Mouse (Mus musculus) urinary bladder, postnatal 25 days (tissue): ENCODE measurements around the gene Hltf.

Source experiments
- DNase-seq: peaks from one replicate; pipeline ENCODE4 v3.0.0; 2022; ENCODE audit warnings: low spot score

Hltf gene

DNA sequence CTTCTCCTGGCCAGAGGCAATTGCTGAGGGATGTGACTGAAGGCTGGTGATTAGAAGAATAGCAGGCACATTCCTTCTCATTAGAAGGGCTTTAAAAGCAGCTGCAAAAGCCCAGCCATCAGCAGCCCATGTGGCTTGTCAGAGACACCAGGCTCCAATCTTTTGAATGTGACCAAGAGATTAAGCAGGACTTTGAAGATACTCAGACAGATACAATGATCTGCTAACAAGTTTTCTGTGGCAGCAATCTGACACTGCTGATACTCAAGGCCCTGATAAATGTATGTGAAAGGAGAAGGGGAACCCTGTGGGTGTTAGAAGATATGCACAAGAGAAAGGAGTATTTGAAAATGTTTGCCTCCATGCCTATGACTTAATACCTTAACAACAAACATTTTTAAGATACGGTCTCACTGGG, 88.1 kb downstream of the Hltf start:
- DNase-seq = no peak

DNA sequence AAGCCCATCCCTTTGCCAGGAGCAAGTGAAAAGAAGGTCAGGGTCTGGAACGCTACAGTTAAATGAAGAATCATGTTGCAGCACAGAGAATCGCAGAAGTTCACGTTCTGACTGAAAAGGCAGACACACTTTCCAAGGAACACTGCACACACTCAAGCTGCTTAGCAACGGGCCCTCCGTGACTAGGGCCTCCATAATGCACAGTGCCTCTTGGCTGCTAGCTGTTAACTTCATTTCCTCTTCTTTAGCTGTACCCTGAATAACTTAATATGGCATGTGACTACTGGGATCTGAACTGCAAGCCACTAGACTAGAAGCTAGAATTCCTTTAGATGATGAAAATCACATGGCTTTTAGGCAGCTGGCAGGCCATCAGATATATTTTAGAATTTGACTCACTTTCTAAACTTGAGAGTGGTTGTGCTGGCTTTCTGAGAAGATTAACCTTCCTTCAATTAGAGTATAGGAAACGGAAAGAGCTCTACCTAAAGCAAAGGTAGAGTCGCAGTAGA, 89.3 kb downstream of the Hltf start:
- no peak for DNase-seq

DNA sequence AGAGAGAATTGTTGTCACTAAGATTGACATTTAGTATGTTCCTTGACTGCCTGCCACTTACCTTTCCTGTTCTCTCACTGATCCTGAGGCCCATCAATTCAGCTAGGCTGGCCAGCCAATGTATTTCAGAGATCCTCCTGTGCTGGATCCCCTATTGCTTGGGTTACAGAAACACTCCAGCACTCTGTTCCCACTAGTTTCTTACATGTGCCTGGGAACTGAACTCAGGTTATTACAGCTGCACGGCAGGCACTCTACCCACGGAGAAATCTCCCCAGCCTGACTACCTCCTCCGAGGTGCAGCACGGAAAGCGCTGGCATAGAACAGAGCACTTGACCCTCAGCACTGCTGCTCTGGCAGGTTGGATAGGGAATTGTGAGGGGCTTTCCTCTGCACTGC, 90.0 kb downstream of the Hltf start:
- DNase-seq = no peak

DNA sequence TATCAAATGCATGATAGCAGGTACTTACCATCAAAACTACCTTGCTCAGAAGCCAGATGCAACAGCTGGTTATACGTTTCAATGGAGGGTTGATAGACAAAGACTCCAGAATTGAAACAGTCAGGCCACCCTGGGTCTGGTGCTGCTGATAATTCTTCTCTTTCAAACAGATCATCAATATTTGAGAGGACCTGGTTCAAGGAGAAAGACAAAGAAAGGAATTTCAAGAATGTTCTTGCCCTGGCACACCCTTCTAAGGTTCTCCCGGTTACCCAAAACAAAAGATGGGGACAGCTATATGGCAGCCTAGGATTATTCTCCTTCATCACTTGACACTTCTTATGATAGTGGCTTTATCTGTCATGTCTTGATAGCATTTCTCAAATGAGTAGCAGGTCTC, 92.9 kb downstream of the Hltf start:
- DNase-seq = no peak

DNA sequence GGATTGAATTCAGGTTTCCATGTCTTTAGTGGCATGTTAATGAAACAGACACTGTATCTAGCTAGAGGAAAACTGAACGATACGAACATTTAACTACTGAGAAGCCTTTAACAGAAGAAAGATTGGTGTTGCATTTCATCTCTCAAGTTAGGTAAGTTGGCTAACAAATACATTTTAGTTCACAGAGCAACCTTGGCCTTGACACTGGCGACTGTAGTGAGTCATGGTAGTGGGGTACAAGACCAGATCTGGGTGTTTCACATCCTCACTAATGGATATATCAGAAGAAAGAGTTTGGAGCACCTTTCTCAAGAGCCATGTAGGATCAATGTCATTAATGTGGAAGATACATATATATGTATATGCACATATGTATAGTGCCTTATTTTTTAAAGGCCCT, 94.0 kb downstream of the Hltf start:
- DNase-seq = no peak

DNA sequence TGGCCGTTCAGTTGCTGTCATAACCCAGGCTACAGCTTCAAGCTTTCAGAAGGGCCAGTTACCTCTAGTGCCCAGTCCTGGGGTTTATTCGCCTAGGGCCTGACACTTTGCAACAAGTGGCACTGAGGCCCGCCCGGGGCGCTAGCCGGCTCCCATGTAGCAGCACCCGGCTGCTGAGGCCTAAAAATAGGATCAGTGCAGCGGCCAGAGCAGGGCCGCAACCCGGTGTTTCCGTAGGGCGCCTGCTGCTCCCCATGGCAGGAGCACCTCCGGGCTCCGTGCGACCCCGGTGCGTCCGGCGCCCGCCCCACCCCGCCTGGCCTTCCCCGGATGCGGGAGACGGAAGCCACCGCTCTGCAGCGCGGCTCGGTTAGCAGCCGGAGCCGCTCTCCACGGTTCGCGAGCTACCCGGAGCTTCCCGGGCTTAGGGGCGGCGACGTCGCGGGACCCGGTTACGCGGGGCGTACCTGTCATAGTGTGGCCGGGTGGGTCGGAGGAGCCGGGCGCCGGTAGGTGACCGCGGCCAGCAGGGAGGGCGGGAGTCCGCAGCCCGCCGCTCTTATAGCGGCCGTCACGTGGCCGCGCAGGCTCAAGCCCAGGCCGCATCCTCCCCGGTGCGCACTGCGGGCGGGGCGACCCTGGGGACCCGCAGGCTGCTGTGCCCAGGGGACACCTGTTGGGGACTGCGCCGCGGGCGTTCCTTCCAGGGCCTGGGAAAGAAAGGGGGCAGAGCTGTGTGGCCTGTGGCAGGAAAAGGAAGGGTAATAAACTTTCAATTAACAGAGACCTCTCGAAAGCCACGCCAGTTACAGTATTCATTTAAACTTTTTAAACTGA, 97.1 kb downstream of the Hltf start, which contains the start of gene Gyg:
TSS of gene Gyg (minus strand) at position 787 of the 837 bp plus-strand sequence.
- DNase-seq = peak; percentile 48

DNA sequence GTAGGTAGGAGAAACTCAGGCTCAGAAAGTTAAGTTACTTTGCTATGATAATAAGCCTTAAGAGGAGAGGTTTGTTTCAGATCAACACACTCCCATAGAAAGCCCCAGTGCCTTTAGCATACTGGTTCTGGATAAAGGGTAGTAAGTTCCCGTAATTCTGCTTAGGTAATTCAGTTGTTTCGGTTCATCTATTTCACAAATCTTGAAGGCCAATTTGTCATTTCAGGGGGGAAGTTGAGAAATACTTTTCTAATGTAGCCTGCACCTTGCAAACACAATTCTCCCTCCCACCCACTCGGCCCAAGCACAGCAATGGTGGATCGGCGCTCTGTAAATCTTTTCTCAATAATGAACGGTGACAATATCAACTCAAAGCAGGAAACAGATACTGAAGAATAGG, 97.9 kb downstream of the Hltf start:
- DNase-seq = no peak

DNA sequence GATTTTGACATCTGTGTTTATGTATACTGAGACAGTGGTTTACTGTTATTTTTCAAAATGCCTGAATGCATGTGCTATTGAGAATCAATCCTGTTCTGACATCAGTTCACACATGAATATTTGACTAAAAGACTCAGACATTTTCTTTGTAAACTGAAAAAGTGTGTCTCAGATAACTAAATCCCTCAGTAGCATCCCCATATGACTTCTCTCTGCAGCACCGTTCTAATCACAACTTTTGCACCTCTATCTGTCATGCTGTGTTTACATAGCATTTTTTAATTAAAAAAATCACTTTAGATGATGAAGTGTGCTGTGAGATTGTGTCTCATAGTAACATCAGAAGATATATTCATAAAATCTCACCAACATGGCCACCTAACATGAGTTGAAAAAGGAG, 109.9 kb downstream of the Hltf start:
- no peak for DNase-seq
